Mouse (Mus musculus): ENCODE measurements around the gene Sh3gl1. TPM values are rescaled to one million over a fixed set of nuclear protein-coding genes. Genes with fewer than 3 reads are reported as not detected.
"Not testable (repeated sequence)": the region's sequence is repeated elsewhere in the genome, so short reads cannot be mapped to it uniquely, and the experiment has no call there.

Gene Sh3gl1
- total RNA-seq (2021) = 10 to 100 TPM; 53.9 to 57.8 TPM
- long read RNA-seq, transcript Sh3gl1-201 (10 exons, 2,073 nt) = major isoform, 94 of 122 reads
- long read RNA-seq, partial matches to known transcripts = 2 of 122 reads
- long read RNA-seq, other reads (novel, unspliced or antisense) = 26 of 122 reads

DNA sequence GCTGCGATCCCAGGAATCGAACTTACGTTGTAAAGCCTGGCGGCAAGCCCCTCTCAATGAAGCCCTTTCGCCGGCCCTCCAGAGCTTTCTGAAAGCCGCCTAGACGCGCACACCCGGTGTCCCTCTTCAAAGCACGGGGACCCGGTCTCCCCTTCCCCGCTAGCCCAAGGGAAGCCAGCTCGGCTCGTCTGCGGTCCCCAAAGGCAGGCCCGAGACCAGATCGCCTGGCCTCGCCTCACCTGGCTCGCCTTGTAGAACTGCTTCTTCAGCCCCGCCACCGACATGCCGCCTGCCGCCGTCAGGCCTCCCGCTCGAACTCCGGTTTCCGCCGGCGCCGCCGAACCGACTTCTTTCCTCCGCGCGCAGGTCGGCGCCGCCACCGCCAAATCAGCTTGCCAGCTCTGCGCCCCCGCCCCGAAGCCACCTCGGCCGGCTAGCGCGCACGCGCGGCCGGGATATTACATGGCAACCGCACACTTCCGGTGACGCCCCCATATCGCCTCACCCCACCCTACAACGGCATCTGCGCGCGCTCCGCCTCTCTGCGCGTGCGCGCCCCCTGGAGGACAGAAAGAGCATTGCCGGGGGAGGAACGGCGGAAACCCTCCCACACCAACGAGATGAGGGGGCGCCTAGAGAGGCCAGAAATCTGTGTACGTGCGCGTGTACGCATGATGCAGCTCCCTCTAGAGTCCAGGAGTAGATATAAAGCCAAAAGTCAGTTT lies at the start of gene Sh3gl1:
Sh3gl1 (minus strand) TSS at position 460 of the 725 bp plus-strand sequence.
- peak; percentile 99 for DNase-seq (ENCODE audit: low spot score in 2 of 2)

DNA sequence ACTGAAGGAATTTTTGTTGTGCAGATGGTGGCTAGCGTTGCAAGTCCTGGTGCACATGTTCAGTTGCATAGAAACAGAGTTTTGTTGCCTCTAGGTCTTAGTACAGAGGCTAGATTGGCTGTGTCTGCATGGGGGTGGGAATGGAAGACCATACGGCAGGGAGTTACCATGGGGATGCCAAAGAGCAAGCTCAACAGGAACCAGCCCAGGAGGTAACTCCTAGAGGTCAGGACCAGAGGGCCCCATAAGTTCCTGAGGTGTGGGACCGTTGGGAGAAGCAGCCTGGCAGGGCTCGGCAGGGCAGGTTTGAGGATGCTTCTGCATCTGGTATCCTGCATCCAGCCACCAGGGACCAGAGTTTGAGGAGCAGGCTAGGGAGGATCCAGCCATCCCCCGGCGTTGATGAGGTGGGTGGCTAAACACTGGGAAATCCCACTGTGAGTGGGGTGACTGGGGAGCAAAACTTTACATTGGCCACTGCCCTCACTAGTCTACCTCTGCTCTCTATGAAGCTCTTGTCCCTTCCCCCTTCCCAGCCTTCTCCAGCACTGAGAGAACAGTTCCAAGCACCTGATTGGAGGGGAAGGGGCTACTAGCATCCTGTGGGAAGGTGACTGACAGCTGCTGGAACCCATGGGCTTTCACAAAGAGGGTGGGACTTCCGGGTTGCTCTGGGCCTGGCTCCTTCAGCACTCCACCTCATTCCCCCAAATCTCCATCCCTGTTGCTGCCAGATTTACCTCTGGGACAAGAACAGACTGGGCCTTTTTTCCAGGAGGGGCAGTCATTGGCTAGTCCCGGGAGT lies 44.5 kb upstream of the Sh3gl1 start:
- DNase-seq (ENCODE audit: low spot score in 2 of 2) = peak; percentile 45 to 47

DNA sequence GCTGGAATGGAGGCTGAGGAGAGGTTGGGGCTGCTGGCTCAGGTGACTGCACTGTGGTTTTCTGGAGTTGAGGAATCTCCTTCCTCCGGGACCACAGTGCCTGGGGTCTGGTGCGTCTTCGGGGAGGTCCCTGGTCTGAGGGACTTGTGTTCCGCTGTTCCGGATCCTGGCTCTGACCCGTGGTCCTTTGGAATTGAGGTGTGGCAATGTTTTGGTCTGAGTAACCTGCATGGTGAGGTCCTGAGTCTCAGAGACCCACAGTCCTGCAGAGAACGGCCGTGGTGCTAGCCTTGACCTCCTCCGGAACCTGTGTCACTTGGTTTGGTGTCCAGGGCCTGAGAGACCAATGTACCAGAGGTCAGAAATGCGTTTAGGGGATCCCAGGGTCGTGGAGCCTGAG lies 43.5 kb upstream of the Sh3gl1 start:
- no peak for DNase-seq (ENCODE audit: low spot score in 2 of 2)

DNA sequence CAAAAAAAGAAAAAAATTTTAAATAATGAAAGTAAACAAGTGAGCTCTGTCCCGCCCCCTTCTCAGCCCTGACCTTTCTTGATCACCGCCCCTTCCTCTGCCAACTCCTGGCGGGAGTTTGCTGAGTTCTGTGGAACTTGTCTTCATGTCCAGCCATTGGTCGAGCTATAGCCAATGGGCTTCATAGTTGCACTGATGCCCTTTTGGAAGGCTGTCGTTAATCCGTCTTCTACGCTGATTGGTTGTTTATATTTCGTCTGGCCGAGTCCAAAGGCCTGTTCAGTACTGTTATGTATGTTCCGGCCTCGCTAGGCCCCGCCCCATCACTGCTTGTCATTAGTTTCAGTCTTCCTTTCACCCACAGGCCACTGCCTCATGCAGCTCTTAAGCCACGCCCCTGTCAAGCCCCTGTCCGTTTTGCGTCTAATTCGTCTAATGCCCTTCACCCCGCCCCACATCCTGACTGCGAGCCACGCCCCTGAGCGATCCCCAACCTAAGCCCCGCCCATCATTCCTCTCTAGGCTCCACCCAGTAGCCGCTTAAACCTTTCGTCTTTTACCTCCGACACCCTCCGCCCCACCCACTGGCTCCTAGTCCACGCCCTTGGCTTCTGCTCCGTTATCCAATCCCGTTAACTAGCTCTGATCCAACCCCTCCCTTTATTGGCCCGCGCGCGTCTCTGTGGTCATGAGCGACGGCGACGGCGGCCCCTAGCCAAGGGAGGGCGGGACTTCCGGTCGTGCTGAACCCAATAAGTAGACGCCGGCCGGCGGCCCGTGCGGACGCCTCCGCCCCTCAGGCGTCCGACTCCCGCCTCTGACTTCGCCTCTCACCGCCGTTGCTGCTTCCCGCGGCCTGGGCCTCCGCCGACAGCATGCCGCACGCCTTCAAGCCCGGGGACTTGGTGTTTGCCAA lies 42.7 kb upstream of the Sh3gl1 start, which contains the start of gene Hdgfl2:
Hdgfl2 (plus strand) TSS at position 755 of the 916 bp plus-strand sequence.
- peak; percentile 100 for DNase-seq (ENCODE audit: low spot score in 2 of 2)

DNA sequence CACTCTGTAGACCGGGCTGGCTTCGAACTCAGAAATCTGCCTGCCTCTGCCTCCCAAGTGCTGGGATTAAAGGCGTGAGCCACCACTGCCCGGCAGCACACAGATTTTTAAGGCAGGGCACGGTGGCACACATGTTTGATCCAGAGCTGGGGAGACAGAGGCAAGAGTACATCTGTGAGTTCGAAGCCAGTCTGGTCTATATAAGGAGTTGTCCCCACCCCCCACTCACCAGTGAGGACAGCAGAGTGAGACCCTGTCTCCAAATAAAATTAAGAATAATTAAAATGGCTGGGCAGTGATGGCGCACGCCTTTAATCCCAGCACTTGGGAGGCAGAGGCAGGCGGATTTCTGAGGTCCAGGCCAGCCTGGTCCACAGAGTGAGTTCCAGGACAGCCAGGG lies 41.9 kb upstream of the Sh3gl1 start:
- not testable (repeated sequence) for DNase-seq (ENCODE audit: low spot score in 2 of 2)

GRCm38 (mm10) chr17:56077523-56077922 lies 41.1 kb upstream of the Sh3gl1 start:
- no peak for DNase-seq (ENCODE audit: low spot score in 2 of 2)

DNA sequence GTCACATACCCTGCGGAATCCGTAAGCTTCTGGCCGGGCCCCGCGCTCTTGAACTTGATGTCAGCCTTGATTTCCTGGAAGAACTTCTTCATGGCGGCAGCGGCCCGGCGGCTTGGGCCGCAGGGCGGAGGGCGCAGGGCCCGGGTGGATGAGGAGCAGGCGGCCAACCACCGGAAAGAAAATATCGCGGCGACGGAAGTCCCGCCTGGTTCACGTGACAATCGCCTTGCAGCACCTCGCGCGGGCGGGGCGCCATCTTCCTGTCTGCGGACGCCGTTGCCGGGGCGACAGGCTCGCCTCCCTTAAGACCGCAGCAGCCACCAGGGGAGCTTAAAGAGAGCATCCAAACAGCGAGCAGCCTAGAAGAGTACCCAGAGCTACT lies 38.4 kb upstream of the Sh3gl1 start, which contains the start of gene Ubxn6:
Ubxn6 (minus strand) TSS at position 202 of the 382 bp plus-strand sequence.
- peak; percentile 95 to 98 for DNase-seq (ENCODE audit: low spot score in 2 of 2)

GRCm38 (mm10) chr17:56074097-56074826 lies 37.8 kb upstream of the Sh3gl1 start:
- DNase-seq (ENCODE audit: low spot score in 2 of 2) = peak; percentile 48 to 67

DNA sequence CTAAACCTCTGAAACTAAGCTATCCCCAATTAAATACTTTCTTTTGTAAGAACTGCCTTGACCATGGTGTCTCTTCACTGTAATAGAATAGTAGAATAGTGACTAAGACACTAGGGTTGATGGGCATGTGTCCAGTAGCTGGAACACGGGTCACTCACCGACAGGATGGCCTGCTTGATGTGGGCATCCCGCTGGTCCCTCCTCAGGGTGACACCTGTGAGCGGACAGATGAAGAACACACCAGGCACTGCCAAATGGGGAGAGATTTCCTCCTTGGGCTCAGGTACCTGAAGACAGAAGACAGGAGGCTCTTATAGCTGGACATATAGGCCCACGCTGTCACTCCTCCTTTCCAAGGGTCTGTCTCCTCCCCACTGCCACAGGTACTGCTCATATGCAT lies 35.8 kb upstream of the Sh3gl1 start:
- DNase-seq (ENCODE audit: low spot score in 2 of 2) = no peak

DNA sequence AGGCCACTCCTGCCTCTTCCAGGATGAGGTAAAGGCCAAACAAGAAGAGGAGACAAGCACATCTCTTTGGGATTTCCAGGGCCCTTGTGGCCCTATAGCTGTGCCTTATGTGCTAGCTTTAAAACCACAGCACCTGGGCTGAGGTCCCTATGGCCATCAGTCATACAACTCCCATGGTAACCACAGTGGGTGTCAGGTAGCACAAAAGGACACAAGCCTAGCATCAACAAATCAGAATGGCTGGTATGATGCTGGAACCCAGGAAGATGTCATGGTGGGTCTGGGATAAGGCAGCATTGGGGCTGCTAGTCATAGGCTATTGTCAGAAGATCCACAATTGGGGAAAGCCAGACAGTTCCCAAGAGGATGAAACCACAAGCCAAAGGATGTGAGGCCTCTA lies 34.7 kb upstream of the Sh3gl1 start:
- DNase-seq (ENCODE audit: low spot score in 2 of 2) = no peak

GRCm38 (mm10) chr17:56069066-56069465 lies 32.6 kb upstream of the Sh3gl1 start:
- no peak for DNase-seq (ENCODE audit: low spot score in 2 of 2)

GRCm38 (mm10) chr17:56066451-56066850 lies 30.0 kb upstream of the Sh3gl1 start:
- DNase-seq (ENCODE audit: low spot score in 2 of 2) = no peak

GRCm38 (mm10) chr17:56065715-56066114 lies 29.3 kb upstream of the Sh3gl1 start:
- not testable (repeated sequence) for DNase-seq (ENCODE audit: low spot score in 2 of 2)

DNA sequence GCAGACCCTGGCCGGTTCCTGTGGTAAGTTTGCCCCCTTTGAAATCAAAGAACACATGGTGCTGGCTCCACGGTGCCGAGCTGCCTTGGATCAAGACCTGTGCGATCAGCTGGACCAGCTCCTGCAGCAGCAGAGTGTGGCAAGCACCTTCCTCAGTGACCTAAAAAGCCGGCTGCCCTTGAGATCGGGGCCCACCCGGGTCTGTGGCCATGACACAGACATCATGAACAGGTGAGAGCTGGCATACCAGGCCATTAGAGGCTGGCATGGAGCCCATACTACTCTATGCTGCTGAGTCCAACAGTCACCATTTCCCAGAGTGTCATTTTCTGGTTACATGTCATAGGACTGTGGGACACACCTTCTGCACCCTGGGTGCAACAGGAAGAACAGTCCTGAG lies 25.6 kb upstream of the Sh3gl1 start:
- no peak for DNase-seq (ENCODE audit: low spot score in 2 of 2)

- DNase-seq (ENCODE audit: low spot score in 2 of 2) = no peak
Measured at GRCm38 (mm10) chr17:56057381-56058120, 21.1 kb upstream of the Sh3gl1 start.

DNA sequence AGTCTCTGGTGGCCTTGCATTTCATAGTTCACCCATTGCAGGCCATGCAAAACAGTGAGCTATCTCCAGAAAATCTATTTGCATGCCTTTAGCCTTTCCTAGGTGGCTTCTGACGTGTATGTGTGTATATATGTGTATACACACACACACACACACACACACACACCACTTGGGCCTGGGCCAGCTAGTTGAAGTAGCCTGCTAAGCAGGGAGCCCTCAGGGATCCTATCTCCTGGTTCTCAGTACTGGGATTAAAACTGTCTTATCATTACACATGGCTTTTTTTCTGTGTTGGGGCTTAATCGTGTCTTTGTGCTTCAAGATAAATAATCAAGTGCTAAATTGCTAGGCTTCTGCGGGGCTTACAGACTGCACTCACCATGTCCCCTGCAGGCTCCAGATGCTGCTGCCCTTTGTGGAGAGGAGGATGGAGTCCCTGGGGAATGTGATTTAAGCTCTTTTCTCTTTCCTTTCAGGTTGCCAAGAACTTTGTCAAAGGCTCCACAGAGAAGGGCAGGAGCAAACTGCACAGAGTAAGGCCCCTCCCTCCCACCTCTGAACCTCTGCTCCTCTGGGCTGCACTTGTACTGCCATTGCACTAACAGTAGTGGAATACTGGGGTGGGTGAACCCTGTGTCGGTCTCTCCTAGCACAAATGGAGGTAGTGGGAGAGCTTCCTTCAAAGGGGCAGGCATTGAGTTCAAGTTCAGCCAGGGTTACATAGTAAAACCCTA lies 19.7 kb upstream of the Sh3gl1 start:
- no peak for DNase-seq (ENCODE audit: low spot score in 2 of 2)

DNA sequence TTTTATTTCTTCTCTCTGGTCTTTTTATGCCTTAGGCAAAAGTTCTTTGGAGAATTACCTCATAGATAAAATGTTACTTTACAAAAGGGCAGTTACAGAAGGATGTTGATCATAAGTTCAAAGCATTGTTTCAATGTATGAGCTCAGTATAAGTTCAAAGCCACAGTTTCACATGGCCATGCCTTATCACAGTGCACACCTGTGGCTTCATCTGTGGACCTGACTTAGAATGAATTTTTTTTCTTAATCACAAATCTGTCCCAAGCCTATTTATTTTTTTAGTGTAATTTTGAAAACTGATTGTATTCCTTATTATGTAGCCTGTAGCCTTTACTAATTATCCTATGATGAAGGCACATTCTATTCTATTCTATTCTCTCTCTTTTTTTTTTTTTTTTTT lies 18.5 kb upstream of the Sh3gl1 start:
- no peak for DNase-seq (ENCODE audit: low spot score in 2 of 2)

GRCm38 (mm10) chr17:56051369-56051768 lies 14.9 kb upstream of the Sh3gl1 start:
- no peak for DNase-seq (ENCODE audit: low spot score in 2 of 2)

DNA sequence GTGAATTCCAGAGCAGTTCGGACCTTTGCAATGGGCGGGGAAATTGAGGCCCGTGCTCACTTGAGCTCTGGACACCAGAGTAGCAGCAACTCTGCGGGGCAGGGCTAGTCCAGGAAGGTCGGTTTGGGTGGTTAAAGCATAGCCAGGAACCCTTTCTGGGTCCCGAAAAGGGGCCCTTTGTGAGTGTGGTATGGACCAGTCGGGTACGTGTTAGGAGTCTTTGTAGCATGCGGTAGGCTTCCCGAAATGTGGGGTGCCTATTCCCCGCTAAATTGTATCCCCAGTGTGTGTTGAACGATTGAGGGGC lies 4.4 kb upstream of the Sh3gl1 start:
- no peak for DNase-seq (ENCODE audit: low spot score in 2 of 2)

Measured in layer of hippocampus, adult 18-20 months (tissue).